Mouse (Mus musculus): Measurements from ENCODE around the gene B3gnt4.

DNA sequence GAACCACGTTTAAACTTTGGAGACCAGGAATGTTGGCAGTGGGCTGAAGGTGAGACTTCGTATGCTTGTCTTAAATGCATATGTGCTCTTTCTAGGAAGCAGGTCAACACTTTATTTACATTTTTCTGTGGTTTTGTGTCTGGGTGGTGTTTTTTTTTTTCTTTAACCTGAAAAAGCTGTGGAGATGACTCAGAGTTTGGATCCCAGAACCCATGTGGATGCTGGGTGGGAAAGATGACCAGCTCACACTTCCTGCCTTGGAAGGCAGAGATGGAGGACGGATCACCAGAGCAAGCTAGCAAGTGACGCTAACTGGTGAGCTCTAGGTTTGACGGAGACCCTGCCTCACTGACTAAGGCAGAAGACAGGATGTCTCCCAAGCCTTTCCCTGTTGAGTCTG is 4.6 kb downstream of the B3gnt4 start:
- TF ChIP-seq CTCF (conservative IDR thresholded peaks at IDR 0.05; ENCODE audit: low read length), result no peak
- no peak for TF ChIP-seq POU5F1 (IDR thresholded peaks at IDR 0.05; ENCODE audit: borderline replicate concordance, low read length)
